Mouse (Mus musculus) stomach, embryonic 16.5 days (tissue): ENCODE measurements around the gene Ppp1r12b. TPM values are rescaled to one million over a fixed set of nuclear protein-coding genes. Genes with fewer than 3 reads are reported as not detected.

Experiments
- ATAC-seq: fragments of 200-750 bp; cut with Nextera tagmentation; 2 replicates; pipeline ENCODE4 v1.8.0; 2017; ENCODE audit warnings: moderate number of reproducible peaks, moderate TSS enrichment; ENCODE audit not compliant: insufficient read depth, low FRiP score
- H3K27ac ChIP-seq: fragments of 300-500 bp; sonication (generic); 2 replicates; pipeline ENCODE4 v1.5.1; 2014; ENCODE audit warnings: low read length
- H3K27me3 ChIP-seq: fragments of 300-500 bp; sonication (generic); 2 replicates; pipeline ENCODE4 v1.6.1; 2014; ENCODE audit warnings: low read length, control low read depth, mixed read lengths; ENCODE audit not compliant: control insufficient read depth, insufficient read depth
- H3K36me3 ChIP-seq: fragments of 300-500 bp; sonication (generic); 2 replicates; pipeline ENCODE4 v1.6.1; 2014; ENCODE audit warnings: low read length; ENCODE audit not compliant: control insufficient read depth, insufficient read depth
- H3K4me1 ChIP-seq: fragments of 300-500 bp; sonication (generic); 2 replicates; pipeline ENCODE4 v1.6.1; 2014; ENCODE audit warnings: low read length, control low read depth, mixed read lengths; ENCODE audit not compliant: control insufficient read depth, insufficient read depth
- H3K4me2 ChIP-seq: fragments of 300-500 bp; sonication (generic); 2 replicates; pipeline ENCODE4 v1.6.1; 2014; ENCODE audit warnings: low read depth, low read length, mixed read lengths
- H3K4me3 ChIP-seq: fragments of 300-500 bp; sonication (generic); replicated peaks from 2 replicates; pipeline ENCODE4 v1.5.1; 2014; ENCODE audit warnings: mild to moderate bottlenecking, low read length
- H3K9ac ChIP-seq: fragments of 300-500 bp; sonication (generic); 2 replicates; pipeline ENCODE4 v1.6.1; 2014; ENCODE audit warnings: low read length
- H3K9me3 ChIP-seq: fragments of 300-500 bp; sonication (generic); replicated peaks from 2 replicates; pipeline ENCODE4 v1.6.1; 2016; ENCODE audit warnings: low read length, control low read depth; ENCODE audit not compliant: control insufficient read depth
- WGBS: fragments of 180-500 bp; shearing (Covaris S2); extraction: QIAGEN DNeasy Blood & Tissue Kit; methylation state at CpG from one replicate; pipeline ENCODE4 v1.1.7; 2014; 5-methylcytosine and 5-hydroxymethylcytosine counted together
- polyA plus RNA-seq: library from polyadenylated mRNA; unstranded; fragments of >200 nt; fragmentation: Nextera tagmentation; extraction: Ambion mirVana; gene quantifications from 2 replicates; pipeline ENCODE4 v1.2.1, GENCODE M21; 2015

Ppp1r12b gene
- polyA plus RNA-seq, 1 experiment from 2014 or later, result 24.5 TPM

DNA sequence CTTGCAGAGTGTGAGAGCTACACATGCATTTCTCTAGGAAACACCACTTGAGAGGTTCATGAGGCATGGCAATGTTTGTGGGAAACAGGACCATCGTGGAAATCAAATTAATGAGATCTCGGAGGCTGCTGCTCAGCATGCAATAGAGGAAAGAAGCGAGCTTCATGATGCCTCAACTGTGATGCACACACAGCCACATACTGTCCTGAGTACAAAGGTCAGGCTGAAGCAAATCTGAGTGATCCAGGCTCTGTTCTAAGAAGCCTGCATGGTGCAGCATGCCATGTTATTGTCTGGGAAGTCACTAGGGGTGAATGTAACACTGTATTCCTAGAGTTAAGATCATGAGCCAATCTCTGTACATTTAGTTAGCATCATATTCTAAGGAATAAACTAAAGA, 140.0 kb downstream of the Ppp1r12b start:
- no peak for ATAC-seq
- peak overlapping the region; percentile 51; the same call in 1 of the 2 replicates for H3K27ac ChIP-seq
- WGBS, result 62% methylated on average over 3 of the region's 3 CpGs
- peaks cover 7% of the 10 kb centered on the region for H3K4me1 ChIP-seq
- no peak overlapping the region for H3K4me3 ChIP-seq
- no peaks in the 10 kb centered on the region for H3K9me3 ChIP-seq
- no peaks in the 10 kb centered on the region for H3K36me3 ChIP-seq
- H3K27me3 ChIP-seq, result no peaks in the 10 kb centered on the region
- no peak overlapping the region for H3K9ac ChIP-seq
- H3K4me2 ChIP-seq, result no peak overlapping the region

DNA sequence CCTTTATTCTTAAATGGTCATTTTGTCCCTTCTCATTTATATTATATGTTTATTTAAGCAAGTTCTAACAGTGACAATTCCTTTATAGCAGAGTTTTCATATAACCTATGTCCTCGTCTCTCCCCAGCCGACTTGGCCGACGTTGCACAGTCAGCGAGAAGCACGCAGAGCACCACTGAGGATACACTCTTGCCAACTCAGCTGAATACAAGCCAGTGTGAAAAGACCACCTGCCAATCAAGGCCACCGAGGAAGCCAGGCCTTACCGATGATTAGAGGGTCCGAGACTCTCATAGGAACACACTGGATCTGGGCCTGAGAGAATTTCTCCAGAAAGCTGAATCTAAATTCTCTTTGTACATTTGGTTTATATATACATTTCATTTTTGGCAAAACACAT, 150.3 kb downstream of the Ppp1r12b start:
- WGBS, result 54% methylated on average over 9 of the region's 9 CpGs
- Histone ChIP-seq H3K27ac (peak overlapping the region; percentile 97; the same call in 1 of the 2 replicates), H3K36me3 (no peaks in the 10 kb centered on the region), H3K4me1 (peaks cover 25% of the 10 kb centered on the region), H3K4me3 (no peak overlapping the region), H3K9ac (no peak overlapping the region), H3K27me3 (no peaks in the 10 kb centered on the region), H3K9me3 (no peaks in the 10 kb centered on the region), H3K4me2 (no peak overlapping the region)
- ATAC-seq, result no peak

DNA sequence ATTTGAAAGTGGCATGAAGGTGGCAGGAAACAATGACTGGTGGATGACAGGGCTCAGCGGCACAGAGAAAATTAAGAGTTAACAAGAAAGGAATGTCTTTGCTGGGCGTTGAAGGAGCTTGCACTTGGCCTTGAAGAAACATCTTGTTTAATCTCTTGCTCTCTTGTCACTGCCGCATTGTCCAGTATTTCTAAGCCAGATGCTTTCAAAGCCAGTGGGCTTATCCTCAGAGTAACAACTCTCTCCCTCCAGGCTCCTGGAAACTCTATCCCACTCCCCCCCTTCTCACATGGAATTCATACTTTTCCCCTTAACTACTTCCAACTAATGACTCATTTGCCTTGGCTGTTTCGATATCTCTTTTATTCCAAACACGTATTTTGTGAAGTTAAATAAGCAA, 151.4 kb downstream of the Ppp1r12b start:
- peak overlapping the region; percentile 50; the same call in 1 of the 2 replicates for H3K4me2 ChIP-seq
- no peaks in the 10 kb centered on the region for H3K27me3 ChIP-seq
- no peaks in the 10 kb centered on the region for H3K9me3 ChIP-seq
- H3K4me1 ChIP-seq, result peaks cover 27% of the 10 kb centered on the region
- no peaks in the 10 kb centered on the region for H3K36me3 ChIP-seq
- WGBS, result 30% methylated on average over 5 of the region's 5 CpGs
- peak overlapping the region; percentile 97 for H3K27ac ChIP-seq
- no peak overlapping the region; the same call in 1 of the 2 replicates for H3K4me3 ChIP-seq
- 0 out of 2 replicates have a peak, but pooled peaks have one; percentile 5 for ATAC-seq
- H3K9ac ChIP-seq, result peak overlapping the region; percentile 67

DNA sequence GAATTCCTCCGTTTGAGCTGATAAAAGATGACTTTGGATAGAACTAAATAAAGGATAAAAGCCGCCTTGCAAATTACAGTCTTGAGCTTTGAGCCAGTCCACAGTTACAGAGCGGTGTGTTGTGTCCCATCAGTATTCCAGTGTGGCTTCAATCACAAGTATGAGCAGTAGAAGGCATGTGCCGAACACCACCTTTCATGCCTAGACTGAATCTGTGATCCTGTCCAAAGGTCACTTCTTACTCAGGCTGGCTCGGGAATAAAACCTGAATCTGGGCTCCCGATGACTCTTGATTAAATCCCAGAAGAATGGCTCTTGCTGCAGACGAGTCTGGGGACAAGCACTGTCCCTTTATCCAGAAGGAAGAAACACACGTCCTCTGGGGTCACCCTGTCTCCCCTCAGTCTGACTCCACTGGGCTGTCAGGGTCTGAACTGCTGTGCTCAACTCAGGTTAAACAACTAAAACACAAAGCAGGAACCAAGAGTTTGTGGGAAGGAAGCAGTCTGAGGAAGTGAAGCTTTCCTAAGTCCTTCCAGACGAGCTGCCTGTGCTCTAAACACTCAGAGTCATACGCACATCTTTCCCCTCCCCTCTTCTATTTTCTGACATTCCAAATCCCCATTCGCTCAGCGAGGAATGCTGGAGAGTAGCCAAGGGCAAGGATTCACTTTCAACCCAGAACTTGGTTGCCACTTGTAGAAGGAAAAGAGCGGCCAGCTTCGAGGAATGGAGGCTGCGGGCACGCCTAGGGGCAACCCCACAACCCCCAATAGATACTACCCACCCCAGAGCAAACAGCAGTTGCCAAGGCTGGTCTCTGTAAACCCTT, 152.2 kb downstream of the Ppp1r12b start:
- H3K9ac ChIP-seq, result peak overlapping the region; percentile 67
- ATAC-seq, result peak; percentile 65; the same call in 1 of the 2 replicates

DNA sequence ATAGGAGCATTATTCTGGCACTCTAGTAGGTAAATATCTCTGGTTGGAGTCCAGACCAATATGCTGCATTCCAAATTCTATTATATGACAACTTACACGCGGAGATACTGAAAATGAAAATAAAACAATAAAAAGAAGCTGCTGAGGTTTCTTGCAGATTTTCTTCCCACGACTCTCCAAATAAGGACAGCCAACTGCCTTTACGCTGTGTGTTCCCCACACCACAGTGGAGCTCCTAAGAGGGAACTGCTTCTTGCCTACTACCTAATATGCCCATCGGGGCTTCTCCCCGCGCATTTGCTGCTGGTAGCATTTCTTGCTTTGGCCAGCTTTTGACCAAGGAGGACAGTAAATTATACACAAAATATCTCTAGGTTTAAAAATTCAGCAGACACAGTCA, 154.0 kb downstream of the Ppp1r12b start:
- 67% methylated on average over 7 of the region's 7 CpGs for WGBS
- Histone ChIP-seq H3K9ac (peak overlapping the region; percentile 67), H3K4me2 (peak overlapping the region; percentile 50), H3K27me3 (no peaks in the 10 kb centered on the region), H3K4me3 (peak overlapping the region; percentile 45), H3K9me3 (no peaks in the 10 kb centered on the region), H3K4me1 (peaks cover 28% of the 10 kb centered on the region), H3K27ac (peak overlapping the region; percentile 97), H3K36me3 (no peaks in the 10 kb centered on the region)
- ATAC-seq, result no peak

More for the DNA sequence above, 152.2 kb downstream of the Ppp1r12b start:
- Histone ChIP-seq H3K4me1 (peaks cover 27% of the 10 kb centered on the region), H3K36me3 (no peaks in the 10 kb centered on the region), H3K4me2 (peak overlapping the region; percentile 50), H3K27me3 (no peaks in the 10 kb centered on the region), H3K27ac (peak overlapping the region; percentile 97), H3K4me3 (peak overlapping the region; percentile 45), H3K9me3 (no peaks in the 10 kb centered on the region)
- WGBS, result 30% methylated on average over 16 of the region's 16 CpGs

DNA sequence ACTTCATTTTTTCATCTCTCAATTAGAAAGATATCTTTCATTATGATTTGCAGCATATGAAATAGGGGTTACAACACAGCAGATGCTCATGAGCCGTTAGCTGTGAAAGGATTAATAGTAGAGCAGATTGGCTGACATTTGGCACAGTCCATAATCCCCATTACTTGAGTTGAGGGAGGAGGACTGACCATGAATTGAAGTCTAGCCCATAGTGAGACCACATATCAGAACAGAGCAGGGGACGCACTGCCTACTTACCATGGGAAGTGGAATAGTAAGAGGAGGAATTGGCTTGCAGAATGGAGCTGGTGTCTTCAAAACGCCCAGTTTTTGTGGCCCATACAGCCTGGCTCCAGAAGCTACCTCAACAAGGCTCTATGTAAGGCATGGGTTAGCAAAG, 159.2 kb downstream of the Ppp1r12b start:
- H3K27me3 ChIP-seq, result no peaks in the 10 kb centered on the region
- H3K9ac ChIP-seq, result no peak overlapping the region
- ATAC-seq, result no peak
- WGBS, result 74% methylated on average over 3 of the region's 3 CpGs
- no peak overlapping the region for H3K4me2 ChIP-seq
- H3K36me3 ChIP-seq, result no peaks in the 10 kb centered on the region
- peak overlapping the region; percentile 28; the same call in 1 of the 2 replicates for H3K27ac ChIP-seq
- no peaks in the 10 kb centered on the region for H3K9me3 ChIP-seq
- H3K4me3 ChIP-seq, result no peak overlapping the region
- H3K4me1 ChIP-seq, result peaks cover 7% of the 10 kb centered on the region

DNA sequence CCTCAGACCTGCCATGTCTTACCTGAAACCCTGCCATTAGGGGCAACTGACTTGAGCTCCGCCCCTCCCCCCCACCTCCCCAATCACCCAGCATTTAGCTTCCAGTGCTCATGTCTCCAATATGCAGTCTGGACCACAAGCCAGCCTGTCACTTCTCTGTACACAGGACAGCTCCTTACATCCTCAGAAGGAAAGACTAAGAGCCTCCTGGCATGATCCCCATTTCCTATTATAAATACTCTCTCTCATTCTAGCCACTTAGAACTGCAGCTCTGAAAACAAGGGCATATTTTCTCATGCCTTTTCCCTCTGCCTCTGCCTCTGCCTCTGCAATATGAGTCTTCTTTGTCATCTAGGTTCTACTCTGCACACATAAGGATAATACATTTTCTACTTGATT, 159.7 kb downstream of the Ppp1r12b start:
- WGBS, result 90% methylated on average over 1 of the region's 1 CpGs
- 0 out of 2 replicates have a peak, but pooled peaks have one; percentile 25 for ATAC-seq
- H3K4me1 ChIP-seq, result peaks cover 7% of the 10 kb centered on the region

DNA sequence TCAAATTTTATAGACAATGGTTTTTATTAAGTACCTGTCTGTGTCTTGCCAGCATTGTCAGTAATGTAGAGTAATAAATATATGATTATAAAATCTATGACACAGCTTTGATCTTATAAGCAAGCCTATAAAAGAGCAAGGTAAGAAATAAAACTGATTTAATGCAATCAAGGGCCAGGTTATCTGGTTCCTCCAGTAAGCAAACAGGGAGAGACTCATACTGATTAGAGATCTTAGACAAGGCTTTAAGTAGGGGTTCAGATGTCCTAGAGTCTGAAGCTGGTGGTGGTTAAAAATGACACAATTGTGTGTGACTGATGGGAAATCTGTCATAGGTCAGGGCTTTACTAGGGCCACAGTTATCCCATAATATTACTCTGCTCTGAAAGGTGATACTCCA, 164.3 kb downstream of the Ppp1r12b start:
- Histone ChIP-seq H3K27me3 (no peaks in the 10 kb centered on the region), H3K4me1 (peaks cover 11% of the 10 kb centered on the region), H3K27ac (no peak overlapping the region), H3K4me3 (no peak overlapping the region), H3K36me3 (no peaks in the 10 kb centered on the region), H3K4me2 (no peak overlapping the region), H3K9me3 (no peaks in the 10 kb centered on the region), H3K9ac (no peak overlapping the region)
- ATAC-seq, result no peak

More for the DNA sequence above, 159.7 kb downstream of the Ppp1r12b start:
- Histone ChIP-seq H3K27me3 (no peaks in the 10 kb centered on the region), H3K9ac (no peak overlapping the region), H3K4me2 (no peak overlapping the region), H3K9me3 (no peaks in the 10 kb centered on the region), H3K4me3 (no peak overlapping the region), H3K36me3 (no peaks in the 10 kb centered on the region), H3K27ac (no peak overlapping the region)

DNA sequence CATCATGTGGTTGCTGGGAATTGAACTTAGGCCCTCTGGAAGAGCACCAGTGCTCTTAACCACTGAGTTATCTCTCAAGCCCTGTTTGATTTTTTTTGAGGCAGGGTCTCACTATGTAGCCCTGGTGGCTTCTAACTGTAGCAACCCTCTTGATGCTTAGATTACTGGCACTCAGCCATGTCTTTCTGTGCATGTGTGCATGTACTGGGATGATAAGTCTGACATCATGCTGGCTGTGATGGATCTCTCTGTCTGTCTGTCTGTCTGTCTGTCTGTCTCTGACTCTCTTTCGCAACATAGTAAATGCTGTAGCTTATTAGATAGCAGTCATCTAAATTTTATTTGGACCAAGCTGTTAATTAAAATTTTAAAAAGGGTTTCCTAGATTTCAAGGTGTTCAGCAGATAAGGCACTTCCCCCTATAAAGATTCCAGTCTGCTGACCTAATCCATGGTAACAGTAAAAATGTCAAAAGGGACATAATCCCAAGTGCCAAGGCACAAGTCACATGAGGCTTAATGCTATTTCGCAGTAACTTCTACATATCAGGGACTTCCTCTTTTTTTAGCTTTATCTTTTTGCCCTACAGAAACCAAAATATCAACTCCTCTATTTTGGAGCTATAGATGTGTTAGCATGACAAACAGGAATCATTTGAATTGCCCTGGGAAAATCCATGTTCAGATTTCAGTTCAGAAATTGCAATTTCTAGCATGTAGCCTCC, 164.9 kb downstream of the Ppp1r12b start:
- Histone ChIP-seq H3K9ac (no peak overlapping the region), H3K9me3 (no peaks in the 10 kb centered on the region), H3K36me3 (no peaks in the 10 kb centered on the region), H3K4me2 (no peak overlapping the region), H3K27ac (no peak overlapping the region), H3K4me1 (peaks cover 11% of the 10 kb centered on the region), H3K27me3 (no peaks in the 10 kb centered on the region), H3K4me3 (no peak overlapping the region)
- ATAC-seq, result no peak
- 90% methylated on average over 2 of the region's 2 CpGs for WGBS
